Mouse (Mus musculus) liver, embryonic 14.5 days (tissue): ENCODE results near the gene Prdm15.

Experiments used
- CTCF ChIP-seq: IDR thresholded peaks from 2 replicates; pipeline ENCODE4 v1.5.1; 2016; ENCODE audit warnings: antibody characterized with exemption, low read depth, control low read depth
- EP300 ChIP-seq: IDR thresholded peaks from 2 replicates; pipeline ENCODE4 v1.6.1; 2016; ENCODE audit warnings: antibody characterized with exemption, low read depth

- TF ChIP-seq CTCF (no peak), EP300 (no peak)
Measured at GRCm38 (mm10) chr16:97805646-97806045, 46.0 kb downstream of the Prdm15 start.
